ENCODE assay signal across 10 mouse cellular contexts in genomic region chr1:119929715-119930114, GRCm38 (mm10). TPM values are rescaled to one million over a fixed set of nuclear protein-coding genes. Genes with fewer than 3 reads are reported as not detected.
DNase-seq lines count a peak whose midpoint lies in the region; ATAC-seq and TF ChIP-seq lines count a peak whose summit lies in the region.
"Had no signal": no experiment of that assay in that cellular context is flagged by ENCODE, and none has a peak within 500 bp of the region (broad histone marks: within the 10 kb centered on the region; RNA-seq: fewer than 3 reads in every experiment).

No protein-coding gene starts in this region.

- H3K4me3 ChIP-seq in kidney, embryonic 16.5 days (ENCODE audit: low read length) = no peak overlapping the region
- no peak overlapping the region for H3K4me3 ChIP-seq in E14TG2a.4 (replicated peaks; ENCODE audit: low read length)
- H3K4me3 ChIP-seq: embryonic facial prominence, embryonic 15.5 days; limb, embryonic 12.5 days had no signal

- no peak overlapping the region for H3K4me2 ChIP-seq in kidney, embryonic 16.5 days (replicated peaks; ENCODE audit: low read depth, low read length)
- H3K4me2 ChIP-seq: embryonic facial prominence, embryonic 15.5 days; limb, embryonic 12.5 days had no signal

- no peaks in the 10 kb centered on the region for H3K4me1 ChIP-seq in kidney, embryonic 16.5 days (ENCODE audit: insufficient read depth, low read length)
- no peaks in the 10 kb centered on the region for H3K4me1 ChIP-seq in E14TG2a.4 (replicated peaks; ENCODE audit: low read depth, low read length)
- H3K4me1 ChIP-seq: embryonic facial prominence, embryonic 15.5 days; limb, embryonic 12.5 days had no signal

- no peak overlapping the region for H3K9ac ChIP-seq in kidney, embryonic 16.5 days (replicated peaks; ENCODE audit: low read length)
- H3K9ac ChIP-seq: embryonic facial prominence, embryonic 15.5 days; limb, embryonic 12.5 days had no signal

- H3K27ac ChIP-seq in kidney, embryonic 16.5 days (ENCODE audit: low read length) = no peak overlapping the region
- H3K27ac ChIP-seq: embryonic facial prominence, embryonic 15.5 days; limb, embryonic 12.5 days had no signal

- no peaks in the 10 kb centered on the region for H3K27me3 ChIP-seq in kidney, embryonic 16.5 days (ENCODE audit: insufficient read depth, low read length)
- H3K27me3 ChIP-seq in E14TG2a.4 (ENCODE audit: insufficient read depth, low read length) = peaks cover 9% of the 10 kb centered on the region; the same call in 1 of the 2 replicates
- H3K27me3 ChIP-seq: embryonic facial prominence, embryonic 15.5 days; limb, embryonic 12.5 days had no signal

- TF ChIP-seq CTCF in E14TG2a.4 (conservative IDR thresholded peaks at IDR 0.05; ENCODE audit: low read length) = peak; percentile 13; the same call in 1 of the 2 replicates

- 48% methylated on average over 1 of the region's 1 CpGs for WGBS in kidney, embryonic 16.5 days

- no peak for ATAC-seq in kidney, embryonic 16.5 days (ENCODE audit: low FRiP score, low TSS enrichment)
- ATAC-seq in hematopoietic stem cell, adult 5-6 weeks (replicated peaks in 1 of 2; ENCODE audit: insufficient read depth in 1 of 2, low FRiP score in 2 of 2, low TSS enrichment in 1 of 2, low read depth in 1 of 2, poor library complexity in 2 of 2, severe bottlenecking in 2 of 2) = peak; percentile 56 to 70; a peak in 2 of 4 replicates
- ATAC-seq in megakaryocyte, adult 5-6 weeks (ENCODE audit: poor library complexity, severe bottlenecking) = no peak

- no peaks in the 10 kb centered on the region for H3K36me3 ChIP-seq in kidney, embryonic 16.5 days (ENCODE audit: insufficient read depth, low read length)
- H3K36me3 ChIP-seq in E14TG2a.4 (ENCODE audit: insufficient read depth, low read length) = no peaks in the 10 kb centered on the region
- H3K36me3 ChIP-seq: embryonic facial prominence, embryonic 15.5 days; limb, embryonic 12.5 days had no signal

- H3K9me3 ChIP-seq in kidney, embryonic 16.5 days (ENCODE audit: low read length) = no peaks in the 10 kb centered on the region
- H3K9me3 ChIP-seq in E14TG2a.4 (ENCODE audit: low read length) = 0 out of 2 replicates have a peak, but pooled peaks cover 5% of the 10 kb centered on the region
- H3K9me3 ChIP-seq: embryonic facial prominence, embryonic 15.5 days; limb, embryonic 12.5 days had no signal

- peak; percentile 19 for DNase-seq in adrenal gland, postnatal 10 days
- no peak for DNase-seq in adrenal gland, adult 18-20 months (ENCODE audit: low spot score in 2 of 2)
- peak; percentile 43 for DNase-seq in kidney, adult 9 months
- DNase-seq in spleen, postnatal 4 days (ENCODE audit: low spot score in 2 of 2) = no peak

RNA-seq across cellular contexts. Expression of gene Tmem177, which starts 16.7 kb away (rescaled TPM):
- total RNA-seq in adrenal gland, postnatal 10 days (2021) = 1 to 10 TPM; 8.0 to 10.0 TPM
- 1 to 10 TPM; 6.6 to 8.2 TPM for total RNA-seq in adrenal gland, adult 18-20 months (2021)
- polyA plus RNA-seq in kidney, embryonic 16.5 days (2015; fragmentation: Nextera tagmentation; extraction: Ambion mirVana) = 8.7 and 9.2 TPM in 2 replicates
- total RNA-seq in hematopoietic stem cell, adult 5-6 weeks (2017) = 5.2 and 6.1 TPM in 2 replicates
- total RNA-seq in megakaryocyte, adult 5-6 weeks (2015) = 1.6 and 2.1 TPM in 2 replicates
- total RNA-seq in megakaryocyte, adult 5-6 weeks (2017) = 1.3 and 1.7 TPM in 2 replicates

Comparison
In these comparisons a context has a peak if more than half of its experiments do, and no peak if none do; other contexts are left out.
1. DNase-seq: peak in adrenal gland, postnatal 10 days (single experiment) and kidney, adult 9 months (single experiment); none in adrenal gland, adult 18-20 months (0 of 2) and spleen, postnatal 4 days (0 of 2).
2. ATAC-seq: peak in hematopoietic stem cell, adult 5-6 weeks (2 of 2); none in kidney, embryonic 16.5 days (single experiment) and megakaryocyte, adult 5-6 weeks (single experiment).